ENCODE assay signal across 12 mouse cellular contexts in the genomic region with DNA sequence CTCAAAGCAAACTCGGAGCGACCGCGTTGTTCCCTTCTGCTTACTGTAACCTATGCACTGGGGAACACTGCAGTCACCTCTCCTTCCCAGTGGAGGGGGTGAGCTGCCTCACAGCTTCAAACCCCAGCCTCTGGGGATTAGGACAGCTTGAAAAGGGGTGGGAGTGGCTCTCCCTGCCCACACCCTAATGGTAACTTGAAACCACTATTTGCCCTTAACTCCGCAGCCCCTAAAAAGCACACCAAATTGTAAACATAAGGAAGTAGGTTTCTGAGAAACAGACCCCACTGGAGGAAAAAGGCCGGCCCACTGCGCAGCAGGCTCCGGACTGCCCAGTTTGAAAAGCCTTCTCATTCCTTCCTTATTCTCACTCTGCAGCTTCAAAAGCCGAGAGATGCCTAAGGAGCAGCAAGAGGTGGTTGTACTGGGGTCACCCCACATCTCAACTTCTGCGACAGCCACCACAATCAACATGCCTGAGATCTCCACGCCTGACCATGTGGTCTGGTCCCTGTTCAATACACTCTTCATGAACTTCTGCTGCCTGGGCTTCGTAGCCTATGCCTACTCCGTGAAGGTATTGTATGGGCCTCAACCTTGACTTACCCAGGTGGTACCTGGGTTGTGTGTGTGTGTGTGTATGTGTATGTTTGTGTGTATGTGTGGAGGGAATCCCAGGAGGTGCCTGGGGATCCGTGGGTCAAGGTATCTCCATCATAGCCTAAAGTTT. TPM values are rescaled to one million over a fixed set of nuclear protein-coding genes. Genes with fewer than 3 reads are reported as not detected.
DNase-seq lines count a peak whose midpoint lies in the region; ATAC-seq and TF ChIP-seq lines count a peak whose summit lies in the region.
"Had no signal": no experiment of that assay in that cellular context is flagged by ENCODE, and none has a peak within 500 bp of the region (broad histone marks: within the 10 kb centered on the region; RNA-seq: fewer than 3 reads in every experiment).

No protein-coding gene starts in this region.

- whole genome bisulfite sequencing in lung, embryonic 14.5 days, result 6% methylated on average over 14 of the region's 14 CpGs
- 6% methylated on average over 14 of the region's 14 CpGs for WGBS in forebrain, embryonic 15.5 days

- peak overlapping the region; percentile 59; the same call in 1 of the 2 replicates for H3K27ac ChIP-seq in lung, embryonic 14.5 days (ENCODE audit: low read depth)
- no peak overlapping the region for H3K27ac ChIP-seq in forebrain, embryonic 15.5 days (replicated peaks)
- H3K27ac ChIP-seq: hindbrain, embryonic 15.5 days had no signal

- TF ChIP-seq CTCF in lung, embryonic 14.5 days (IDR thresholded peaks at IDR 0.05; ENCODE audit: low read depth), result no peak

- H3K4me2 ChIP-seq in lung, embryonic 14.5 days, result peak overlapping the region; percentile 48
- H3K4me2 ChIP-seq in forebrain, embryonic 15.5 days (replicated peaks), result no peak overlapping the region
- H3K4me2 ChIP-seq: hindbrain, embryonic 15.5 days had no signal

- peak; percentile 66 for DNase-seq in lung, embryonic 14.5 days
- DNase-seq in lung, postnatal 10 days, result no peak
- DNase-seq in layer of hippocampus, postnatal 36 days, result no peak
- no peak for DNase-seq in urinary bladder, postnatal 14 days (ENCODE audit: low spot score)
- DNase-seq: thymus, postnatal 25 days had no signal

- no peak overlapping the region for H3K4me3 ChIP-seq in lung, embryonic 14.5 days (ENCODE audit: low read depth, low read length)
- H3K4me3 ChIP-seq in forebrain, embryonic 15.5 days, result no peak overlapping the region
- H3K4me3 ChIP-seq: hindbrain, embryonic 15.5 days had no signal

- H3K9ac ChIP-seq in lung, embryonic 14.5 days, result no peak overlapping the region
- no peak overlapping the region for H3K9ac ChIP-seq in forebrain, embryonic 15.5 days (replicated peaks)
- H3K9ac ChIP-seq: hindbrain, embryonic 15.5 days had no signal

- ATAC-seq in lung, embryonic 14.5 days (ENCODE audit: insufficient read depth), result peak; percentile 74
- peak; percentile 84 for ATAC-seq in common myeloid progenitor, adult 5-6 weeks (replicated peaks; ENCODE audit: low read depth, poor library complexity, severe bottlenecking)
- peak; percentile 89 to 93 for ATAC-seq in hematopoietic stem cell, adult 5-6 weeks (replicated peaks in 1 of 2; ENCODE audit: insufficient read depth in 1 of 2, low FRiP score in 2 of 2, low TSS enrichment in 1 of 2, low read depth in 1 of 2, poor library complexity in 2 of 2, severe bottlenecking in 2 of 2)
- ATAC-seq in megakaryocyte-erythroid progenitor cell, adult 5-6 weeks (replicated peaks; ENCODE audit: low FRiP score, low TSS enrichment, poor library complexity, severe bottlenecking), result peak; percentile 34; the same call in 1 of the 2 replicates
- ATAC-seq in forebrain, embryonic 15.5 days (replicated peaks), result no peak
- ATAC-seq: Patski had no signal

- 0 out of 2 replicates have a peak, but pooled peaks cover 6% of the 10 kb centered on the region for H3K4me1 ChIP-seq in lung, embryonic 14.5 days (ENCODE audit: insufficient read depth)
- H3K4me1 ChIP-seq in forebrain, embryonic 15.5 days, result no peaks in the 10 kb centered on the region
- H3K4me1 ChIP-seq: hindbrain, embryonic 15.5 days had no signal

- H3K27me3 ChIP-seq in lung, embryonic 14.5 days (ENCODE audit: insufficient read depth, low read length), result no peaks in the 10 kb centered on the region
- H3K27me3 ChIP-seq in forebrain, embryonic 15.5 days, result no peaks in the 10 kb centered on the region
- H3K27me3 ChIP-seq: hindbrain, embryonic 15.5 days; Patski had no signal

- H3K36me3 ChIP-seq in lung, embryonic 14.5 days (ENCODE audit: insufficient read depth), result no peaks in the 10 kb centered on the region
- H3K36me3 ChIP-seq in forebrain, embryonic 15.5 days, result no peaks in the 10 kb centered on the region
- H3K36me3 ChIP-seq: hindbrain, embryonic 15.5 days had no signal

- H3K9me3 ChIP-seq in lung, embryonic 14.5 days (ENCODE audit: low read depth, low read length), result no peaks in the 10 kb centered on the region
- no peaks in the 10 kb centered on the region for H3K9me3 ChIP-seq in forebrain, embryonic 15.5 days
- H3K9me3 ChIP-seq: hindbrain, embryonic 15.5 days had no signal

RNA-seq across cellular contexts. Expression of a gene that starts 1.0 kb away (rescaled TPM):
- polyA plus RNA-seq in lung, embryonic 14.5 days (2014; fragmentation: Nextera tagmentation; extraction: Ambion mirVana), result 35.4 and 42.5 TPM in 2 replicates
- 120 and 124 TPM in 2 replicates for total RNA-seq in common myeloid progenitor, adult 5-6 weeks (2017)
- 250 and 359 TPM in 2 replicates for total RNA-seq in hematopoietic stem cell, adult 5-6 weeks (2017)
- total RNA-seq in megakaryocyte-erythroid progenitor cell, adult 5-6 weeks (2014; fragmentation: Nextera tagmentation), result 37.2 and 54.3 TPM in 2 replicates
- 20.9 and 50.8 TPM in 2 replicates for total RNA-seq in megakaryocyte-erythroid progenitor cell, adult 5-6 weeks (2017)
- 1 to 10 TPM; 1.6 to 3.8 TPM for total RNA-seq in layer of hippocampus, postnatal 36 days (2021)
- 6.5 and 7.6 TPM in 2 replicates for polyA plus RNA-seq in forebrain, embryonic 15.5 days (2015; fragmentation: Nextera tagmentation; extraction: Ambion mirVana)

RNA-seq across cellular contexts. Expression of a gene that starts 12.2 kb away (rescaled TPM):
- 1,035 and 1,087 TPM in 2 replicates for polyA plus RNA-seq in lung, embryonic 14.5 days (2014; fragmentation: Nextera tagmentation; extraction: Ambion mirVana)
- 275 and 332 TPM in 2 replicates for total RNA-seq in common myeloid progenitor, adult 5-6 weeks (2017)
- 328 and 386 TPM in 2 replicates for total RNA-seq in hematopoietic stem cell, adult 5-6 weeks (2017)
- 285 and 292 TPM in 2 replicates for total RNA-seq in megakaryocyte-erythroid progenitor cell, adult 5-6 weeks (2014; fragmentation: Nextera tagmentation)
- total RNA-seq in megakaryocyte-erythroid progenitor cell, adult 5-6 weeks (2017), result 265 and 278 TPM in 2 replicates
- total RNA-seq in layer of hippocampus, postnatal 36 days (2021), result 10 to 100 TPM in 1 of 2 experiments, 1 to 10 TPM in 1; 8.4 to 14.1 TPM
- 126 and 142 TPM in 2 replicates for polyA plus RNA-seq in forebrain, embryonic 15.5 days (2015; fragmentation: Nextera tagmentation; extraction: Ambion mirVana)

RNA-seq across cellular contexts. Expression of a gene that starts 12.3 kb away (rescaled TPM):
- not detected in 2 replicates for polyA plus RNA-seq in lung, embryonic 14.5 days (2014; fragmentation: Nextera tagmentation; extraction: Ambion mirVana)
- 0.96 TPM in 1 of 2 replicates, not detected in the other for total RNA-seq in common myeloid progenitor, adult 5-6 weeks (2017)
- total RNA-seq in hematopoietic stem cell, adult 5-6 weeks (2017), result not detected in 2 replicates
- total RNA-seq in megakaryocyte-erythroid progenitor cell, adult 5-6 weeks (2014; fragmentation: Nextera tagmentation), result not detected in 2 replicates
- not detected in 2 replicates for total RNA-seq in megakaryocyte-erythroid progenitor cell, adult 5-6 weeks (2017)
- total RNA-seq in layer of hippocampus, postnatal 36 days (2021), result not detected
- polyA plus RNA-seq in forebrain, embryonic 15.5 days (2015; fragmentation: Nextera tagmentation; extraction: Ambion mirVana), result not detected in 2 replicates
- polyA plus RNA-seq: frontal cortex, adult 2 months; hindbrain, embryonic 15.5 days had no signal

RNA-seq across cellular contexts. Expression of a gene that starts 17.9 kb away (rescaled TPM):
- 1.0 and 1.3 TPM in 2 replicates for polyA plus RNA-seq in lung, embryonic 14.5 days (2014; fragmentation: Nextera tagmentation; extraction: Ambion mirVana)
- total RNA-seq in common myeloid progenitor, adult 5-6 weeks (2017), result not detected in 2 replicates
- 1.0 TPM in 1 of 2 replicates, not detected in the other for total RNA-seq in hematopoietic stem cell, adult 5-6 weeks (2017)
- total RNA-seq in megakaryocyte-erythroid progenitor cell, adult 5-6 weeks (2014; fragmentation: Nextera tagmentation), result 0.55 TPM in 1 of 2 replicates, not detected in the other
- 2.4 TPM in 1 of 2 replicates, not detected in the other for total RNA-seq in megakaryocyte-erythroid progenitor cell, adult 5-6 weeks (2017)
- not detected for total RNA-seq in layer of hippocampus, postnatal 36 days (2021)
- polyA plus RNA-seq in forebrain, embryonic 15.5 days (2015; fragmentation: Nextera tagmentation; extraction: Ambion mirVana), result 0.51 and 0.70 TPM in 2 replicates
- polyA plus RNA-seq: frontal cortex, adult 2 months had no signal

RNA-seq across cellular contexts. Expression of a gene that starts 26.8 kb away (rescaled TPM):
- polyA plus RNA-seq in lung, embryonic 14.5 days (2014; fragmentation: Nextera tagmentation; extraction: Ambion mirVana), result 20.7 and 22.6 TPM in 2 replicates
- 8.0 and 12.1 TPM in 2 replicates for total RNA-seq in common myeloid progenitor, adult 5-6 weeks (2017)
- total RNA-seq in hematopoietic stem cell, adult 5-6 weeks (2017), result 11.2 and 17.7 TPM in 2 replicates
- 12.2 and 18.7 TPM in 2 replicates for total RNA-seq in megakaryocyte-erythroid progenitor cell, adult 5-6 weeks (2014; fragmentation: Nextera tagmentation)
- total RNA-seq in megakaryocyte-erythroid progenitor cell, adult 5-6 weeks (2017), result 6.1 and 7.2 TPM in 2 replicates
- total RNA-seq in layer of hippocampus, postnatal 36 days (2021), result 1 to 10 TPM; 3.9 to 4.0 TPM
- 8.5 and 8.7 TPM in 2 replicates for polyA plus RNA-seq in forebrain, embryonic 15.5 days (2015; fragmentation: Nextera tagmentation; extraction: Ambion mirVana)

Comparison
In these comparisons a context has a peak if more than half of its experiments do, and no peak if none do; other contexts are left out.
1. RNA of a gene that starts 1.0 kb away (total RNA-seq): 250 to 359 TPM in hematopoietic stem cell, adult 5-6 weeks, 120 to 124 TPM in common myeloid progenitor, adult 5-6 weeks and 20.9 to 54.3 TPM in megakaryocyte-erythroid progenitor cell, adult 5-6 weeks; 1.6 to 3.8 TPM in layer of hippocampus, postnatal 36 days; every median in the first group is over 4 times any median in the second.
2. RNA of a gene that starts 12.2 kb away (total RNA-seq): 275 to 332 TPM in common myeloid progenitor, adult 5-6 weeks, 328 to 386 TPM in hematopoietic stem cell, adult 5-6 weeks and 265 to 292 TPM in megakaryocyte-erythroid progenitor cell, adult 5-6 weeks; 8.4 to 14.1 TPM in layer of hippocampus, postnatal 36 days; every median in the first group is over 10 times any median in the second.